Mouse (Mus musculus): ENCODE results near the gene Fbxl5. TPM values are rescaled to one million over a fixed set of nuclear protein-coding genes. Genes with fewer than 3 reads are reported as not detected.

Gene Fbxl5
- polyA plus RNA-seq, 1 experiment from 2014 or later: 61.0 TPM

- Histone ChIP-seq H3K27me3 (ENCODE audit: insufficient read depth, low read length) (no peaks in the 10 kb centered on the region), H3K4me2 (ENCODE audit: low read length) (no peak overlapping the region), H3K9ac (ENCODE audit: low read depth, low read length) (no peak overlapping the region), H3K27ac (no peak overlapping the region), H3K4me1 (replicated peaks; ENCODE audit: insufficient read depth, low read length) (no peaks in the 10 kb centered on the region), H3K9me3 (replicated peaks; ENCODE audit: low read length) (no peaks in the 10 kb centered on the region), H3K36me3 (ENCODE audit: insufficient read depth, low read length) (peaks cover 21% of the 10 kb centered on the region), H3K4me3 (replicated peaks; ENCODE audit: low read depth, low read length) (no peak overlapping the region)
- DNase-seq (ENCODE audit: low spot score) (no peak), ATAC-seq (replicated peaks; ENCODE audit: low FRiP score, low read depth) (no peak)
- WGBS: 63% methylated on average over 3 of the region's 3 CpGs
- no peak for TF ChIP-seq CTCF (IDR thresholded peaks at IDR 0.05; ENCODE audit: low read depth)
These were observed 50.7 kb downstream of the Fbxl5 start for GRCm38 (mm10) chr5:43770618-43771354.

- DNase-seq (ENCODE audit: low spot score) (no peak), ATAC-seq (replicated peaks; ENCODE audit: low FRiP score, low read depth) (no peak)
- Histone ChIP-seq H3K4me2 (ENCODE audit: low read length) (no peak overlapping the region), H3K9me3 (replicated peaks; ENCODE audit: low read length) (no peaks in the 10 kb centered on the region), H3K27me3 (ENCODE audit: insufficient read depth, low read length) (no peaks in the 10 kb centered on the region), H3K27ac (no peak overlapping the region), H3K4me1 (replicated peaks; ENCODE audit: insufficient read depth, low read length) (no peaks in the 10 kb centered on the region), H3K9ac (ENCODE audit: low read depth, low read length) (no peak overlapping the region), H3K36me3 (ENCODE audit: insufficient read depth, low read length) (0 out of 2 replicates have a peak, but pooled peaks cover 13% of the 10 kb centered on the region), H3K4me3 (replicated peaks; ENCODE audit: low read depth, low read length) (no peak overlapping the region)
- WGBS: 89% methylated on average over 3 of the region's 3 CpGs
- no peak for TF ChIP-seq CTCF (IDR thresholded peaks at IDR 0.05; ENCODE audit: low read depth)
These were observed 72.3 kb downstream of the Fbxl5 start for GRCm38 (mm10) chr5:43749092-43749491.

- WGBS: 91% methylated on average over 4 of the region's 4 CpGs
- Histone ChIP-seq H3K4me2 (ENCODE audit: low read length) (no peak overlapping the region), H3K36me3 (ENCODE audit: insufficient read depth, low read length) (0 out of 2 replicates have a peak, but pooled peaks cover 16% of the 10 kb centered on the region), H3K27ac (no peak overlapping the region), H3K27me3 (ENCODE audit: insufficient read depth, low read length) (no peaks in the 10 kb centered on the region), H3K4me3 (replicated peaks; ENCODE audit: low read depth, low read length) (no peak overlapping the region), H3K9me3 (replicated peaks; ENCODE audit: low read length) (no peaks in the 10 kb centered on the region), H3K9ac (ENCODE audit: low read depth, low read length) (no peak overlapping the region), H3K4me1 (replicated peaks; ENCODE audit: insufficient read depth, low read length) (no peaks in the 10 kb centered on the region)
- no peak for ATAC-seq (replicated peaks; ENCODE audit: low FRiP score, low read depth)
- DNase-seq (ENCODE audit: low spot score): no peak
- TF ChIP-seq CTCF (IDR thresholded peaks at IDR 0.05; ENCODE audit: low read depth): no peak
These were observed 73.4 kb downstream of the Fbxl5 start for GRCm38 (mm10) chr5:43748039-43748438.

GRCm38 (mm10) chr5:43745156-43745555, 76.3 kb downstream of the Fbxl5 start:
- ATAC-seq (replicated peaks; ENCODE audit: low FRiP score, low read depth) (no peak), DNase-seq (ENCODE audit: low spot score) (no peak)
- Histone ChIP-seq H3K27ac (no peak overlapping the region), H3K27me3 (ENCODE audit: insufficient read depth, low read length) (no peaks in the 10 kb centered on the region), H3K9me3 (replicated peaks; ENCODE audit: low read length) (no peaks in the 10 kb centered on the region), H3K4me2 (ENCODE audit: low read length) (no peak overlapping the region), H3K36me3 (ENCODE audit: insufficient read depth, low read length) (0 out of 2 replicates have a peak, but pooled peaks cover 13% of the 10 kb centered on the region), H3K4me1 (replicated peaks; ENCODE audit: insufficient read depth, low read length) (no peaks in the 10 kb centered on the region), H3K9ac (ENCODE audit: low read depth, low read length) (no peak overlapping the region), H3K4me3 (replicated peaks; ENCODE audit: low read depth, low read length) (no peak overlapping the region)
- TF ChIP-seq CTCF (IDR thresholded peaks at IDR 0.05; ENCODE audit: low read depth): no peak
- WGBS: 61% methylated on average over 5 of the region's 5 CpGs

- H3K36me3 ChIP-seq (ENCODE audit: insufficient read depth, low read length): 0 out of 2 replicates have a peak, but pooled peaks cover 15% of the 10 kb centered on the region
These were observed 77.3 kb downstream of the Fbxl5 start for GRCm38 (mm10) chr5:43744187-43744586.

GRCm38 (mm10) chr5:43732381-43732780, 89.1 kb downstream of the Fbxl5 start:
- DNase-seq (ENCODE audit: low spot score) (no peak), ATAC-seq (replicated peaks; ENCODE audit: low FRiP score, low read depth) (no peak)
- Histone ChIP-seq H3K36me3 (ENCODE audit: insufficient read depth, low read length) (peaks cover 15% of the 10 kb centered on the region), H3K27me3 (ENCODE audit: insufficient read depth, low read length) (no peaks in the 10 kb centered on the region), H3K4me1 (replicated peaks; ENCODE audit: insufficient read depth, low read length) (no peaks in the 10 kb centered on the region), H3K4me2 (ENCODE audit: low read length) (no peak overlapping the region), H3K9me3 (replicated peaks; ENCODE audit: low read length) (no peaks in the 10 kb centered on the region), H3K4me3 (replicated peaks; ENCODE audit: low read depth, low read length) (no peak overlapping the region), H3K9ac (ENCODE audit: low read depth, low read length) (no peak overlapping the region), H3K27ac (no peak overlapping the region)
- WGBS: 71% methylated on average over 8 of the region's 8 CpGs
- no peak for TF ChIP-seq CTCF (IDR thresholded peaks at IDR 0.05; ENCODE audit: low read depth)

More at GRCm38 (mm10) chr5:43744187-43744586, 77.3 kb downstream of the Fbxl5 start:
- no peak overlapping the region for H3K9ac ChIP-seq (ENCODE audit: low read depth, low read length)
- 95% methylated on average over 1 of the region's 1 CpGs for WGBS
- H3K4me2 ChIP-seq (ENCODE audit: low read length): no peak overlapping the region
- H3K27me3 ChIP-seq (ENCODE audit: insufficient read depth, low read length): no peaks in the 10 kb centered on the region
- H3K27ac ChIP-seq: no peak overlapping the region
- DNase-seq (ENCODE audit: low spot score) (no peak), ATAC-seq (replicated peaks; ENCODE audit: low FRiP score, low read depth) (no peak)
- no peaks in the 10 kb centered on the region for H3K4me1 ChIP-seq (replicated peaks; ENCODE audit: insufficient read depth, low read length)
- no peak overlapping the region for H3K4me3 ChIP-seq (replicated peaks; ENCODE audit: low read depth, low read length)
- H3K9me3 ChIP-seq (replicated peaks; ENCODE audit: low read length): no peaks in the 10 kb centered on the region
- TF ChIP-seq CTCF (IDR thresholded peaks at IDR 0.05; ENCODE audit: low read depth): no peak

Measured in kidney, postnatal 0 days (tissue).